Mouse (Mus musculus) T-cell, adult 2 months (primary cell): ENCODE measurements at regions not wholly inside any gene's neighbourhood (a gene's known extent, or its start where the extent isn't known, plus 50 kb on each side); places are given as distances from the start of the nearest gene placed in this dataset.

Experiments
- DNase-seq: peaks from one replicate; pipeline ENCODE4 v3.0.0; 2022; ENCODE audit warnings: low spot score

- DNase-seq: no peak
These were observed 65.5 kb downstream of the Cmpk2 start for GRCm38 (mm10) chr12:26534229-26535105.

GRCm38 (mm10) chr12:26533641-26534151 is 64.7 kb downstream of the Cmpk2 start:
- no peak for DNase-seq

- DNase-seq: peak; percentile 30
These were observed 64.0 kb downstream of the Cmpk2 start for GRCm38 (mm10) chr12:26532823-26533640.

- DNase-seq: no peak
These were observed 63.1 kb downstream of the Cmpk2 start for GRCm38 (mm10) chr12:26532076-26532475.
